Mouse (Mus musculus) heart, embryonic 16.5 days (tissue): ENCODE data around the gene Itsn1. TPM values are rescaled to one million over a fixed set of nuclear protein-coding genes. Genes with fewer than 3 reads are reported as not detected.

Experiments
- ATAC-seq: fragments of 200-750 bp; cut with Nextera tagmentation; replicated peaks from 2 replicates; pipeline ENCODE4 v1.8.0; 2017; ENCODE audit warnings: moderate number of reproducible peaks; ENCODE audit not compliant: insufficient read depth, low FRiP score; ENCODE audit errors: extremely low read depth
- H3K27ac ChIP-seq: fragments of 300-500 bp; sonication (generic); 2 replicates; pipeline ENCODE4 v1.5.1; 2014; ENCODE audit warnings: mild to moderate bottlenecking, low read length, control low read depth, moderate library complexity
- H3K27me3 ChIP-seq: fragments of 300-500 bp; sonication (generic); 2 replicates; pipeline ENCODE4 v1.6.1; 2014; ENCODE audit warnings: low read length, mixed read lengths; ENCODE audit not compliant: control insufficient read depth, insufficient read depth
- H3K36me3 ChIP-seq: fragments of 300-500 bp; sonication (generic); 2 replicates; pipeline ENCODE4 v1.6.1; 2014; ENCODE audit not compliant: control insufficient read depth, insufficient read depth
- H3K4me1 ChIP-seq: fragments of 300-500 bp; sonication (generic); 2 replicates; pipeline ENCODE4 v1.6.1; 2014; ENCODE audit warnings: low read length, mixed read lengths; ENCODE audit not compliant: control insufficient read depth, insufficient read depth
- H3K4me2 ChIP-seq: fragments of 300-500 bp; sonication (generic); 2 replicates; pipeline ENCODE4 v1.6.1; 2014; ENCODE audit warnings: low read depth, mild to moderate bottlenecking, control low read depth, low read length
- H3K4me3 ChIP-seq: fragments of 300-500 bp; sonication (generic); 2 replicates; pipeline ENCODE4 v1.5.1; 2014; ENCODE audit warnings: mild to moderate bottlenecking, control low read depth, low read length
- H3K9ac ChIP-seq: fragments of 300-500 bp; sonication (generic); 2 replicates; pipeline ENCODE4 v1.6.1; 2014; ENCODE audit warnings: low read length, control low read depth
- H3K9me3 ChIP-seq: fragments of 300-500 bp; sonication (generic); replicated peaks from 2 replicates; pipeline ENCODE4 v1.6.1; 2016; ENCODE audit warnings: low read length; ENCODE audit not compliant: control insufficient read depth
- WGBS: fragments of 180-500 bp; shearing (Covaris S2); extraction: QIAGEN DNeasy Blood & Tissue Kit; methylation state at CpG from one replicate; pipeline ENCODE4 v1.1.7; 2014; 5-methylcytosine and 5-hydroxymethylcytosine counted together
- polyA plus RNA-seq: library from polyadenylated mRNA; unstranded; fragments of >200 nt; fragmentation: Nextera tagmentation; extraction: Ambion mirVana; gene quantifications from 2 replicates; pipeline ENCODE4 v1.2.1, GENCODE M21; 2015

Itsn1 gene
- polyA plus RNA-seq, 1 experiment from 2014 or later: 14.2 TPM

DNA sequence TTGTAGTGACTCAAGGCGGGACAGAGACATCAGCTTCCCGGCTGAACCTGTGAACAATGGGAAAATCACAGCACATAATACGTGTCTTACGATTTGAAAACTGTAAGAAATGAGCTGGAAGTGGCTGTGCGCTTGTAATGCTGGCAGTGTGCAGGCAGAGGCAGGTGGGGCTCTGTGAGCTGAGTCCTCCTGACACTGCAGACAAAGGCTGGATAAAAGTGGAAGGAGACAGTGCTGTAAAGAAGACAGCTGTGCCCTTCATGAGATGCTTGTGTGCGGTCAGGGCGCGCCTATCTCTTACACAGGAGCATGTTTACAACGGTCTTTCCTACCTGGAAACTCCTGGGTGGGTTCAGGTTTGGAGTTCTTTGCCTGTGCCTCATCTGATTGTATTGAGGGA is 32.1 kb downstream of the Itsn1 start:
- Histone ChIP-seq H3K36me3 (no peaks in the 10 kb centered on the region), H3K4me3 (no peak overlapping the region), H3K4me2 (no peak overlapping the region), H3K4me1 (peaks cover 35% of the 10 kb centered on the region), H3K27me3 (no peaks in the 10 kb centered on the region), H3K27ac (no peak overlapping the region), H3K9ac (peak overlapping the region; percentile 21; the same call in 1 of the 2 replicates), H3K9me3 (no peaks in the 10 kb centered on the region)
- WGBS: 77% methylated on average over 9 of the region's 9 CpGs
- no peak for ATAC-seq

DNA sequence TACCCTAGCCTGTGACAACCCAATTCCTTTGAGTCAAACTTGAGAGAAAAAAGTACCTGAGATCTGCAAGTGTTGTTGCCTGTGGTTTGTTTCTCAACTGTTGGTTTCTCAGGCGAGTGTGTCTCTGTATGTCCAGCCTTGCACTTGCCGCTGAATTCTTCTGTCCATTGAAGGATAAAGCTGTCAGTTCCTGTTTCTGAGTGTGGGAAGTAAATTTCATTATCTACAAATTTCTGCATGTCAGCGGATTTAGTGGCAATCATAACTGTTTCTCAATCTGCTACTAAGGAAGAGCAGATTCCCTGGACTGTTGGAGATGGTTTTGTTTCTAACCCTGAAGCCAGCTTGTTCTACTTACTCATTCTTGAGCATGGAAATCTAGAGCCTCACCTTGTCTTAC is 32.7 kb downstream of the Itsn1 start:
- no peak overlapping the region for H3K9ac ChIP-seq
- WGBS: 40% methylated on average over 3 of the region's 3 CpGs
- no peak overlapping the region for H3K27ac ChIP-seq
- no peaks in the 10 kb centered on the region for H3K27me3 ChIP-seq
- H3K4me1 ChIP-seq: peaks cover 32% of the 10 kb centered on the region
- no peak overlapping the region for H3K4me2 ChIP-seq
- no peak overlapping the region for H3K4me3 ChIP-seq
- ATAC-seq: no peak
- no peaks in the 10 kb centered on the region for H3K36me3 ChIP-seq
- H3K9me3 ChIP-seq: no peaks in the 10 kb centered on the region

DNA sequence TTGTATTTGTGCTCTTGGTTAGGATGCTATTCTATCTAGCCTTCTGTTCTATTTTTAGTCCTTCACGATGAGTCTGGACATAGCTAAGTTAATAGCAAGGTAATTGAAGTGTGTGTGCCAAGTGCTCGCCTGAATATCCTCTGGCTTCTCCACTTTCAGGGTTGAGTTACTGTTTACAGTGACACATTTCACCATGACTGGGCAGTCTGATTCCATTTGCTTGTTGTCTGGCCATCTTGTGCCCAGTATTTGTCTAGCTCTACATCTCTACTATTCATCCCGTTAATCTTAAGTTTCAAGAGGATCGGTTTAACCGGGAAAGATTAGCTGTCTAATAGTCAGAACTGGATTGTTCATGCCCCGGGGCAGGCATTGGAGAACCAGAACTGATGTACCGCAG is 33.4 kb downstream of the Itsn1 start:
- H3K9me3 ChIP-seq: no peaks in the 10 kb centered on the region
- H3K27ac ChIP-seq: no peak overlapping the region
- no peak overlapping the region for H3K9ac ChIP-seq
- H3K36me3 ChIP-seq: no peaks in the 10 kb centered on the region
- H3K4me3 ChIP-seq: no peak overlapping the region
- no peak for ATAC-seq
- no peak overlapping the region for H3K4me2 ChIP-seq
- H3K27me3 ChIP-seq: no peaks in the 10 kb centered on the region
- WGBS: 60% methylated on average over 7 of the region's 7 CpGs
- peaks cover 30% of the 10 kb centered on the region for H3K4me1 ChIP-seq

DNA sequence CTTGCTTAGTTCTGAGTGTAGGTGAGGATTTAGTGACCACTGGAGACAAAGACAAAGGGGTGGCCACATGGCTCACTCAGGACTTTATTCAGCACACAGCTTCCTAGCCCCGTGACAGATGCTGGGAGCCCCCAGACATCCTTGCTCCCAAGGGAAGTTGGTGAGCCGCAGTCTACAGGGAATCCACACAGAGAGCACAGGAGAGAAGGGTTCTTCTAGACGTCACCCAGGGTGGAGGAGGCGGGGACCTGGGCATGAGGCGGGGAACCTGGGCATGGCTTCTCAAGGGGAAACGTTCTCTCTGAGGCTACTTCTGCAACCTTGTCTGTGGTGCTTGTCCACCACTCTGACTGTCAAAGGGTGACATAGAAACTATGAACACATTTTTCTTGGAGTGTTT is 34.9 kb downstream of the Itsn1 start:
- Histone ChIP-seq H3K27ac (no peak overlapping the region), H3K4me3 (no peak overlapping the region), H3K9ac (no peak overlapping the region), H3K9me3 (no peaks in the 10 kb centered on the region), H3K27me3 (no peaks in the 10 kb centered on the region), H3K4me2 (no peak overlapping the region), H3K36me3 (no peaks in the 10 kb centered on the region), H3K4me1 (peaks cover 29% of the 10 kb centered on the region)
- 65% methylated on average over 6 of the region's 6 CpGs for WGBS
- ATAC-seq: no peak

DNA sequence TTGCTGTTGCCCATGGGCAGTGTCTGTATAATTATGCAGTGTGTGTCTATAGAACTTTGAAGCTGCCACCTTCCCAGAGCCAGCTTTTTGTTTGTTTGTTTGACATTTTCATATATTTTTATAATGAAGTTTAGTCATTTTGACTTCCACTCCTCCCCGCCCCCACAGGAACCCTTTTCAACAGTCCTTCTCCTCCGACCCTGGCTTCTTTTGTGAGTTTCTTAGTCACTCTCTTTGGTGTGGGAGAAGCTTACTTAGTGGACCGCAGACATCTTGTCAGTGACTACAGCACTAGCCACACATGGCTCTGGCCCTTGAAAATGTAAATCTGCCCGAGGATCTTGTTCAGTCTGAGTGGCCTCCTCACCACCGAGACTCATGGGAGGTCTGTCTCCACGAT is 35.3 kb downstream of the Itsn1 start:
- H3K9ac ChIP-seq: no peak overlapping the region
- H3K4me2 ChIP-seq: no peak overlapping the region
- no peak overlapping the region for H3K4me3 ChIP-seq
- no peaks in the 10 kb centered on the region for H3K27me3 ChIP-seq
- 46% methylated on average over 6 of the region's 6 CpGs for WGBS
- no peak for ATAC-seq
- H3K9me3 ChIP-seq: no peaks in the 10 kb centered on the region
- H3K27ac ChIP-seq: no peak overlapping the region
- no peaks in the 10 kb centered on the region for H3K36me3 ChIP-seq
- peaks cover 28% of the 10 kb centered on the region for H3K4me1 ChIP-seq

DNA sequence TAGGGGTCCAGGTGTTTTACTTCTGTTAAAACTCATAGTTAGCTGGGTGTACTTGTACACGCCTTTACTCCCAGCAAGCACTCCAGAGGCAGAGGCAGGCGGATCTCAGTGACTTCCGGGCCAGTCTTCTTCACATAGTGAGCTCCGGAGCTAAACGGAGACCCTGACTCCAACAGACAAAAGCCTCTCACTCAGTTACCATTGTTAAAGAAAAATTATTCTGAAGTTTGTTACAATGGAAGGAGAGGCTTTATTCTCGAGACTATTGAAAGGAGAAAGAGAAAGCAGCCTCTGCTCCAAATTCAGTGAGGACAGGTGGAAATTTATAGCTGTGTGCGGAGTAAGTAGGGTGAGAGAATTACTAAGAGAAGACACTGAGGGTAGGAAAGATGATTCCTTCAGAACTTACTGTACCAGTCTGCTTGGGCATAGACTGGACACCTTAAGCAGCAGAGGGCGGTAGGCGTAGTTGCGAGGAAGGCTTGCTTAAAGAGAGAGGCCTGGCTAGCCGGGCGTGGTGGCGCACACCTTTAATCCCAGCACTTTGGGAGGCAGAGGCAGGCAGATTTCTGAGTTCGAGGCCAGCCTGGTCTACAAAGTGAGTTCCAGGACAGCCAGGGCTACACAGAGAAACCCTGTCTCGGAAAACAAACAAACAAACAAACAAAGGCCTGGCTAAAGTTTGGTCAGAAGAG is 36.2 kb downstream of the Itsn1 start:
- no peak overlapping the region for H3K4me3 ChIP-seq
- peaks cover 30% of the 10 kb centered on the region for H3K4me1 ChIP-seq
- no peaks in the 10 kb centered on the region for H3K27me3 ChIP-seq
- H3K4me2 ChIP-seq: no peak overlapping the region
- H3K36me3 ChIP-seq: no peaks in the 10 kb centered on the region
- H3K9me3 ChIP-seq: no peaks in the 10 kb centered on the region
- no peak overlapping the region for H3K9ac ChIP-seq
- ATAC-seq: no peak
- 93% methylated on average over 15 of the region's 15 CpGs for WGBS
- no peak overlapping the region for H3K27ac ChIP-seq

DNA sequence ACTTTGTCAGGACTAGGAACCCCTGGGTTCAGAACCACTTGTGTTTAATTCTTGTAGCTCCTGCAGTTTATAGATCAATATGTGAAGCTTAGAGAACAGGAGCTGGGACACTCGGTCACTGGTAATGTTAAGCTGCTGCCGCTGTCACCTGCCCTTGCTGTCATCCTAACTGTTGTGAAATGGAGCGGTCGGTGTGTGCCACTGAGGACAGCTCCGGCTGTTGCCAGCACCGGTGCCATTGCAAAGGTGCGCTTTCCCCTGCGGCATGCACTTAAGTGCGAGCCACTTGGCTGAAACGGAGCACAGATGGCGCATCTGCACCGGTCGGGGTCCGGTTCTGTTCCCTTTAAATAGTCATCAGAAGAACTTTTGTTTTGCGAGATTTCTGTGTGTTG is 36.7 kb downstream of the Itsn1 start:
- WGBS: 87% methylated on average over 15 of the region's 15 CpGs
- Histone ChIP-seq H3K4me1 (peaks cover 36% of the 10 kb centered on the region), H3K9me3 (no peaks in the 10 kb centered on the region), H3K4me2 (no peak overlapping the region), H3K4me3 (no peak overlapping the region), H3K9ac (no peak overlapping the region), H3K27me3 (no peaks in the 10 kb centered on the region), H3K36me3 (no peaks in the 10 kb centered on the region), H3K27ac (no peak overlapping the region)
- ATAC-seq: no peak

DNA sequence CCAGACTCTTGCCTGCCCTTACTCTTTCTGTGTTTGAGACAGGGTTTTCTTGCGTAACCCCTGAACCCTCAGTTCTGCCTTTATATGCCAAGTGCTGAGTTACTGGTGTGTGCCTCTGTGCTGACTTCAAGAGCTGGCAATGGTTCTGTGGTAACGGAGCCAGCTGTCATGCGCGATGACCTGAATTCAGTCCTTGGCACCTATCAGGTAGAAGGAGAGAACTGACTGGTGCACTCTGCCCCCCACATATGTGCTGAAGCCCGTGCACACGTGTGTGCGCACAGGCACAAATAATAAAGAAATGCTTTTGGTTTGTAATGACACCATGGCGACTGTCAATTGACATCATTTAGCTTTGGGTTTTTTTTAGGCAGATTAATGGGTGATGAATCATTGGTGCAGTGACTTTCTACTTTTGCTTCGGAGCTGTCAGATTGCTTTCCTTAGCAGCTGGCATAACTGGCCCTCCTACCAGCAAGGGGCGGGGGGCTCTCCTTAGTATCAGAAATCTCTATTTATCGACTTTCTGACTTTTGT is 38.2 kb downstream of the Itsn1 start:
- Histone ChIP-seq H3K9me3 (no peaks in the 10 kb centered on the region), H3K4me3 (no peak overlapping the region), H3K27me3 (no peaks in the 10 kb centered on the region), H3K27ac (no peak overlapping the region), H3K36me3 (no peaks in the 10 kb centered on the region), H3K4me1 (peaks cover 36% of the 10 kb centered on the region), H3K4me2 (no peak overlapping the region), H3K9ac (no peak overlapping the region)
- WGBS: 71% methylated on average over 11 of the region's 11 CpGs
- no peak for ATAC-seq

DNA sequence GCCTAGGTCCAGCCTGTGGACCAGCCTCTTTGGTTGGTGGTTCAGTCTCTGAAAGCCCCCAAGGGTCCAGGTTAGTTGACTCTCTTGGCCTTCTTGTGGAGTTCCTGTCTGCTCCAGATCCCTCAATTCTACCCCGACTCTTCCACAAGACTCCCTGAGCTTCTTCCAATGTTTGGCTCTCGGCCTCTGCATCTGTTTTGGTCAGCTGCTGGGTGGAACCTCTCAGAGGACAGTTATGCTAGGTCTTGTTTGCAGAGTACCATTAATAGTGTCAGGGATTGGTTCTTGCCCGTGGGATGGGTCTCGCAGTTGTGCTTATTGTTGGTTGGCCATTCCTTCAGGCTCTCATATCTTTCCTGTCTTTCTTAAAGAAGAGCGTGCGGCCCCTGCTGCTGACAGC is 39.5 kb downstream of the Itsn1 start:
- no peak overlapping the region for H3K4me3 ChIP-seq
- no peaks in the 10 kb centered on the region for H3K36me3 ChIP-seq
- H3K27ac ChIP-seq: no peak overlapping the region
- 93% methylated on average over 6 of the region's 6 CpGs for WGBS
- H3K27me3 ChIP-seq: no peaks in the 10 kb centered on the region
- ATAC-seq: no peak
- peaks cover 32% of the 10 kb centered on the region for H3K4me1 ChIP-seq
- H3K4me2 ChIP-seq: no peak overlapping the region
- no peaks in the 10 kb centered on the region for H3K9me3 ChIP-seq
- no peak overlapping the region for H3K9ac ChIP-seq
